Mouse (Mus musculus) megakaryocyte progenitor cell, adult 5-6 weeks (primary cell): ENCODE results near the gene Pcbp2. TPM values are rescaled to one million over a fixed set of nuclear protein-coding genes. Genes with fewer than 3 reads are reported as not detected.

Experiments
- total RNA-seq, 2 experiments: library from RNA; stranded (forward) in 1 of 2; stranded (reverse) in 1 of 2; fragments of 157-497, 149-512 nt in 1 of 2; fragments of 200-1000 nt in 1 of 2; gene quantifications; 2 replicates each; pipeline versions ENCODE4 v1.2.3 to v1.2.4; 2015 to 2017

Gene Pcbp2
- total RNA-seq, 2 experiments from 2014 or later: 175 to 973 TPM

Other genes with a start within 250 kb of the Pcbp2 start
- 26.6 and 29.2 TPM in 2 replicates for gene Itgb7, start 238.6 kb upstream of the Pcbp2 start, total RNA-seq (2015)
- gene Itgb7, start 238.6 kb upstream of the Pcbp2 start, total RNA-seq (2017): 36.7 and 44.6 TPM in 2 replicates
- 4.1 and 4.8 TPM in 2 replicates for gene Rarg, start 213.0 kb upstream of the Pcbp2 start, total RNA-seq (2015)
- 3.9 and 4.2 TPM in 2 replicates for gene Rarg, start 213.0 kb upstream of the Pcbp2 start, total RNA-seq (2017)
- not detected in 2 replicates for gene Gm9918, start 200.0 kb upstream of the Pcbp2 start, total RNA-seq (2015)
- not detected in 2 replicates for gene Gm9918, start 200.0 kb upstream of the Pcbp2 start, total RNA-seq (2017)
- 28.2 and 33.0 TPM in 2 replicates for gene Mfsd5, start 191.1 kb upstream of the Pcbp2 start, total RNA-seq (2015)
- 17.8 and 25.5 TPM in 2 replicates for gene Mfsd5, start 191.1 kb upstream of the Pcbp2 start, total RNA-seq (2017)
- gene Espl1, start 174.3 kb upstream of the Pcbp2 start, total RNA-seq (2015): 33.9 and 34.8 TPM in 2 replicates
- gene Espl1, start 174.3 kb upstream of the Pcbp2 start, total RNA-seq (2017): 15.0 and 19.2 TPM in 2 replicates
- 345 and 346 TPM in 2 replicates for gene Pfdn5, start 144.4 kb upstream of the Pcbp2 start, total RNA-seq (2015)
- 343 and 379 TPM in 2 replicates for gene Pfdn5, start 144.4 kb upstream of the Pcbp2 start, total RNA-seq (2017)
- 26.5 and 28.4 TPM in 2 replicates for gene Myg1, start 138.8 kb upstream of the Pcbp2 start, total RNA-seq (2015)
- gene Myg1, start 138.8 kb upstream of the Pcbp2 start, total RNA-seq (2017): 56.4 and 58.5 TPM in 2 replicates
- gene Aaas, start 119.8 kb upstream of the Pcbp2 start, total RNA-seq (2015): 103 and 110 TPM in 2 replicates
- 141 and 151 TPM in 2 replicates for gene Aaas, start 119.8 kb upstream of the Pcbp2 start, total RNA-seq (2017)
- gene Sp7, start 103.4 kb upstream of the Pcbp2 start, total RNA-seq (2015): not detected in 2 replicates
- gene Sp7, start 103.4 kb upstream of the Pcbp2 start, total RNA-seq (2017): not detected in 2 replicates
- 62.0 and 63.9 TPM in 2 replicates for gene Sp1, start 64.4 kb upstream of the Pcbp2 start, total RNA-seq (2015)
- 46.4 and 52.9 TPM in 2 replicates for gene Sp1, start 64.4 kb upstream of the Pcbp2 start, total RNA-seq (2017)
- gene Amhr2, start 25.2 kb upstream of the Pcbp2 start, total RNA-seq (2015): 0.07 TPM in 1 of 2 replicates, not detected in the other
- not detected in 2 replicates for gene Amhr2, start 25.2 kb upstream of the Pcbp2 start, total RNA-seq (2017)
- gene Prr13, start 11.5 kb upstream of the Pcbp2 start, total RNA-seq (2015): 71.0 and 73.0 TPM in 2 replicates
- gene Prr13, start 11.5 kb upstream of the Pcbp2 start, total RNA-seq (2017): 48.6 and 51.5 TPM in 2 replicates
- gene Gm10337, start 33.2 kb downstream of the Pcbp2 start, total RNA-seq (2015): not detected in 2 replicates
- not detected in 2 replicates for gene Gm10337, start 33.2 kb downstream of the Pcbp2 start, total RNA-seq (2017)
- 1.2 TPM in 1 of 2 replicates, not detected in the other for gene Map3k12, start 46.5 kb downstream of the Pcbp2 start, total RNA-seq (2015)
- gene Map3k12, start 46.5 kb downstream of the Pcbp2 start, total RNA-seq (2017): 0.12 and 0.24 TPM in 2 replicates
- gene Tarbp2, start 47.7 kb downstream of the Pcbp2 start, total RNA-seq (2015): 13.1 and 17.4 TPM in 2 replicates
- 22.6 and 26.7 TPM in 2 replicates for gene Tarbp2, start 47.7 kb downstream of the Pcbp2 start, total RNA-seq (2017)
- gene Npff, start 54.4 kb downstream of the Pcbp2 start, total RNA-seq (2015): 7.2 and 8.9 TPM in 2 replicates
- 1.2 TPM in 1 of 2 replicates, not detected in the other for gene Npff, start 54.4 kb downstream of the Pcbp2 start, total RNA-seq (2017)
- 0.78 TPM in 1 of 2 replicates, not detected in the other for gene Gm28047, start 154.5 kb downstream of the Pcbp2 start, total RNA-seq (2015)
- not detected in 2 replicates for gene Gm28047, start 154.5 kb downstream of the Pcbp2 start, total RNA-seq (2017)
- 149 and 164 TPM in 2 replicates for gene Atf7, start 154.9 kb downstream of the Pcbp2 start, total RNA-seq (2015)
- gene Atf7, start 154.9 kb downstream of the Pcbp2 start, total RNA-seq (2017): 35.3 and 55.5 TPM in 2 replicates
- gene Atp5g2, start 201.8 kb downstream of the Pcbp2 start, total RNA-seq (2015): 58.2 and 76.2 TPM in 2 replicates
- gene Atp5g2, start 201.8 kb downstream of the Pcbp2 start, total RNA-seq (2017): 57.1 and 73.8 TPM in 2 replicates